In the genomic region with DNA sequence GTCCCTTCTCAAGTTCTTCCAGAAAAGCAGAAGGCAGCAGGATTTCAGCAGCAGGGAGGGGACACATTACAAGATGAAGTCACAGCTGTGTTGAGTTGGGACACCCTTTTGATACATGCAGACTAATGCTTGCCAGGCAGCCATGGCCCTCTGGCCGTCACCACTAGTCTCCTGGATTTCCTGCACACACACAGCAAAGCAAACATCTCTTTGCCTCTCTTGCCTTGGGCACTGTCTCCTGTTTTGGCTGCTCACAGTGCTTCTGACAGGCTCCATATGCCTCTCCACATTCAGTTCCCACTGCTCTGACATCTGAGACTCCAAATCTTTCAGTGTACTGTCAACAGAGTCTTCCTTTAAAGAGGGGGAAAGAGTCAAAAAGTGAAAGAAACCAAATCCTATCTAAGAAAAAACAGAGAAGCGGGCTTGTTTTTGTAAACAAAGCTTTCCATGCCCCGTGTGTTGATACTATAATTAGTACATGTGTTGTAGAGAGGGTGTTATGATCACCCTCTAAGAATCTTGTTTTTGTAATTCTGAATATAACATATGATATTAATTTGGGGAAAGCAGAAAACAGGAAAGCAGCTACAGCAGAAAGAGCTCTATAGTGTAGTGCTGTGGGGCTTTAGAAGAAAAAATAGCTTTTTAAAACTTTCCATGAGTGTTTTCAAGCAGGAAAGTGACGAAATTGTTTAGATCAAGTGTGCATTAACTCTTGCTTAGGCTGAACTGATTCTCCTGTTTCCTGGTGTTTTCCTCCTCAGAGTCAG, we compare ENCODE assay signal across 9 mouse cellular contexts.
DNase-seq lines count a peak whose midpoint lies in the region; ATAC-seq lines count a peak whose summit lies in the region.
"Had no signal": no experiment of that assay in that cellular context is flagged by ENCODE, and none has a peak within 500 bp of the region (broad histone marks: within the 10 kb centered on the region; RNA-seq: fewer than 3 reads in every experiment).

No protein-coding gene starts in this region.

- ATAC-seq in granulocyte monocyte progenitor cell, adult 5-6 weeks (replicated peaks; ENCODE audit: poor library complexity, severe bottlenecking) = 0 out of 2 replicates have a peak, but pooled peaks have one; percentile 12
- no peak for ATAC-seq in midbrain, embryonic 13.5 days

- no peaks in the 10 kb centered on the region for H3K27me3 ChIP-seq in midbrain, embryonic 13.5 days
- H3K27me3 ChIP-seq: liver, embryonic 13.5 days had no signal

- WGBS in midbrain, embryonic 13.5 days = 70% methylated on average over 4 of the region's 4 CpGs

- no peak overlapping the region for H3K4me3 ChIP-seq in midbrain, embryonic 13.5 days (replicated peaks)
- H3K4me3 ChIP-seq: liver, embryonic 13.5 days had no signal

- H3K9ac ChIP-seq in midbrain, embryonic 13.5 days (replicated peaks) = no peak overlapping the region
- H3K9ac ChIP-seq: liver, embryonic 13.5 days had no signal

- H3K36me3 ChIP-seq in midbrain, embryonic 13.5 days = no peaks in the 10 kb centered on the region
- H3K36me3 ChIP-seq: liver, embryonic 13.5 days had no signal

- peak; percentile 9 for DNase-seq in gastrocnemius, postnatal 25 days
- no peak for DNase-seq in gastrocnemius, adult 18-20 months (ENCODE audit: low spot score)
- DNase-seq in brain, adult 2 months (ENCODE audit: low read depth, low spot score) = peak; percentile 50
- peak; percentile 10 to 14 for DNase-seq in layer of hippocampus, postnatal 36 days
- no peak for DNase-seq in thymus, adult 18-20 months
- no peak for DNase-seq in spleen, postnatal 4 days (ENCODE audit: low spot score in 2 of 2)
- DNase-seq: liver, embryonic 13.5 days had no signal

- no peak overlapping the region for H3K4me2 ChIP-seq in midbrain, embryonic 13.5 days (replicated peaks)
- H3K4me2 ChIP-seq: liver, embryonic 13.5 days had no signal

- H3K4me1 ChIP-seq in midbrain, embryonic 13.5 days (replicated peaks) = no peaks in the 10 kb centered on the region

- H3K9me3 ChIP-seq in midbrain, embryonic 13.5 days = no peaks in the 10 kb centered on the region
- H3K9me3 ChIP-seq: liver, embryonic 13.5 days had no signal

- no peak overlapping the region for H3K27ac ChIP-seq in midbrain, embryonic 13.5 days
- H3K27ac ChIP-seq: liver, embryonic 13.5 days had no signal

Comparison
In these comparisons a context has a peak if more than half of its experiments do, and no peak if none do; other contexts are left out.
1. DNase-seq: peak in gastrocnemius, postnatal 25 days (single experiment), brain, adult 2 months (single experiment) and layer of hippocampus, postnatal 36 days (2 of 2); none in gastrocnemius, adult 18-20 months (single experiment), thymus, adult 18-20 months (0 of 2) and spleen, postnatal 4 days (0 of 2).